9 mouse cellular contexts compared by ENCODE assay signal in the genomic region with DNA sequence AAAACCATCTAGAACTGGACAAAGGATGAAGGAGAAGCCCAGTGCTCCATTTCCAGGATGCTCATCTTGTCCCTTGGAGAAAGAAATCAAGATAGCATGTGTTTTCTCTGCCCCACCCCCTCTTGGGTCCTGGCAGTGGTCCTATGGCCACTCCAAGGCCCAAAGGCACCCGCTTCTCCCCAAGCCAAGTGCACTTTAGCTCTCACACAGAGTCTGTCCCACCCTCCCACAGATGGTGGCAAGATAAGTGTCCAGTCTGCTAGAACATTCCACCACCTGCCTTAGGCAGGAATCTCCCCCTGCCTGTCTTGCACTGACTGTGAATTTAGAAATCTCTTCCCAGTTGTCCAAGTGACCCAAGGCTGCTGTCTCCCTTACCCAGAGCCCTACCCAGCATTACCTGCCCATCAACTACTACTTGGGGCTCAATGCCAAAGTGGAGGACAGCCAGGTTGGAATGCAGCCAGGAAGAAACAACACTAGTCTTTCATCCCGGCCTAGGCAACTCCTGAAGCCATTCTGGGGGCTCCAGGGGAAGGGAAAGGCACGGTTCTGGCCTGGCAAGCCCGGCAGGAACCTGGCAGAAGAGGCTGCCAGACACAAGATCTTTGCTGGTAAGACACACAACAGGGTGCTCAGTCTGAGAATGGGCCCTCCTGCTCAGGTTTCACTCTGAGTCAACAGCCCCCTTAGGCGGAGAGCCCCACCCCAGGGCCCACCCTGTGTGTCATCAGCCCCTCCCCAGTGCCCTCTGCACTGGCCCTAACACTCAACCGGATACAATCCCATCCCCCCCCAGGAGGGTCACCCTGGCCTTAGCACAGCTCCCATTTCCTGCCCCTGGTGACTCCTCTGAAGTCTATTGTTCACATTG. TPM values are rescaled to one million over a fixed set of nuclear protein-coding genes. Genes with fewer than 3 reads are reported as not detected.
A peak's percentile ranks its signal among the peaks of the same experiment; 100 is the strongest.
DNase-seq lines count a peak whose midpoint lies in the region; ATAC-seq lines count a peak whose summit lies in the region.
"Had no signal": no experiment of that assay in that cellular context is flagged by ENCODE, and none has a peak within 500 bp of the region (broad histone marks: within the 10 kb centered on the region; RNA-seq: fewer than 3 reads in every experiment).

No protein-coding gene starts in this region.

- H3K4me2 ChIP-seq in embryonic facial prominence, embryonic 15.5 days (replicated peaks): peak overlapping the region; percentile 21
- H3K4me2 ChIP-seq in limb, embryonic 11.5 days (ENCODE audit: low read depth, severe bottlenecking): no peak overlapping the region
- no peak overlapping the region for H3K4me2 ChIP-seq in neural tube, embryonic 15.5 days

- intact Hi-C loops in heart, postnatal 25 days (cut with DNase I): no loop called here

- H3K27me3 ChIP-seq in embryonic facial prominence, embryonic 15.5 days: peaks cover 15% of the 10 kb centered on the region
- peaks cover 22% of the 10 kb centered on the region for H3K27me3 ChIP-seq in limb, embryonic 11.5 days (ENCODE audit: control insufficient read depth, insufficient read depth, low read length)
- peaks cover 40% of the 10 kb centered on the region for H3K27me3 ChIP-seq in neural tube, embryonic 15.5 days (replicated peaks)

- H3K36me3 ChIP-seq in embryonic facial prominence, embryonic 15.5 days: no peaks in the 10 kb centered on the region
- H3K36me3 ChIP-seq in limb, embryonic 11.5 days (ENCODE audit: control insufficient read depth, insufficient read depth, low read length): no peaks in the 10 kb centered on the region
- no peaks in the 10 kb centered on the region for H3K36me3 ChIP-seq in neural tube, embryonic 15.5 days

- peak; percentile 21 for ATAC-seq in embryonic facial prominence, embryonic 15.5 days (ENCODE audit: insufficient number of reproducible peaks, low FRiP score, low TSS enrichment, low read depth)
- ATAC-seq in limb, embryonic 11.5 days (ENCODE audit: insufficient number of reproducible peaks, low FRiP score, low TSS enrichment, low read depth): peak; percentile 8; the same call in 1 of the 2 replicates
- ATAC-seq in neural tube, embryonic 15.5 days (ENCODE audit: low FRiP score): peak; percentile 19; the same call in 1 of the 2 replicates

- peak overlapping the region; percentile 68 for H3K27ac ChIP-seq in embryonic facial prominence, embryonic 15.5 days (replicated peaks)
- no peak overlapping the region for H3K27ac ChIP-seq in limb, embryonic 11.5 days (replicated peaks; ENCODE audit: low read depth, low read length)
- no peak overlapping the region for H3K27ac ChIP-seq in neural tube, embryonic 15.5 days (replicated peaks)

- peak; percentile 69 for DNase-seq in urinary bladder, postnatal 14 days (ENCODE audit: low spot score)
- no peak for DNase-seq in urinary bladder, adult 2 months (ENCODE audit: low spot score)
- DNase-seq in heart, postnatal 25 days (ENCODE audit: low spot score): peak; percentile 58
- no peak for DNase-seq in limb, embryonic 11.5 days (ENCODE audit: low spot score)
- no peak for DNase-seq in left cerebral cortex, adult 18-20 months (ENCODE audit: low spot score in 2 of 2)
- no peak for DNase-seq in retina, embryonic 14.5 days (ENCODE audit: low spot score)

- H3K4me1 ChIP-seq in embryonic facial prominence, embryonic 15.5 days: peaks cover 46% of the 10 kb centered on the region
- H3K4me1 ChIP-seq in limb, embryonic 11.5 days (ENCODE audit: control insufficient read depth, insufficient read depth, low read length): peaks cover 12% of the 10 kb centered on the region
- H3K4me1 ChIP-seq in neural tube, embryonic 15.5 days: peaks cover 28% of the 10 kb centered on the region

- WGBS in embryonic facial prominence, embryonic 15.5 days: 29% methylated on average over 6 of the region's 6 CpGs
- 38% methylated on average over 6 of the region's 6 CpGs for WGBS in limb, embryonic 11.5 days
- 42% methylated on average over 6 of the region's 6 CpGs for WGBS in neural tube, embryonic 15.5 days

- H3K9ac ChIP-seq in embryonic facial prominence, embryonic 15.5 days: no peak overlapping the region
- H3K9ac ChIP-seq in limb, embryonic 11.5 days (ENCODE audit: low read length): peak overlapping the region; percentile 27; the same call in 1 of the 2 replicates
- no peak overlapping the region for H3K9ac ChIP-seq in neural tube, embryonic 15.5 days (replicated peaks)

- H3K4me3 ChIP-seq in embryonic facial prominence, embryonic 15.5 days (replicated peaks): no peak overlapping the region
- H3K4me3 ChIP-seq in limb, embryonic 11.5 days (ENCODE audit: low read depth, low read length): no peak overlapping the region
- H3K4me3 ChIP-seq in neural tube, embryonic 15.5 days (replicated peaks): no peak overlapping the region
- H3K4me3 ChIP-seq: megakaryocyte, embryonic 14.5 days had no signal

- H3K9me3 ChIP-seq in embryonic facial prominence, embryonic 15.5 days (replicated peaks): no peaks in the 10 kb centered on the region
- no peaks in the 10 kb centered on the region for H3K9me3 ChIP-seq in limb, embryonic 11.5 days (ENCODE audit: control insufficient read depth, low read length)
- no peaks in the 10 kb centered on the region for H3K9me3 ChIP-seq in neural tube, embryonic 15.5 days (replicated peaks)
- H3K9me3 ChIP-seq: megakaryocyte, embryonic 14.5 days had no signal

RNA-seq across cellular contexts. Expression of a gene that starts 4.5 kb away (rescaled TPM):
- 0.50 and 0.75 TPM in 2 replicates for polyA plus RNA-seq in urinary bladder, adult 2 months (2012; rRNA removed)
- polyA plus RNA-seq in embryonic facial prominence, embryonic 15.5 days (2015; fragmentation: Nextera tagmentation; extraction: Ambion mirVana): 7.4 and 8.1 TPM in 2 replicates
- 1 to 10 TPM; 3.7 to 4.4 TPM for total RNA-seq in heart, postnatal 25 days (2021)
- 1.3 and 2.1 TPM in 2 replicates for polyA plus RNA-seq in limb, embryonic 11.5 days (2014; fragmentation: Nextera tagmentation; extraction: Ambion mirVana)
- 0.89 and 0.93 TPM in 2 replicates for polyA plus RNA-seq in neural tube, embryonic 15.5 days (2015; fragmentation: Nextera tagmentation; extraction: Ambion mirVana)
- total RNA-seq in left cerebral cortex, adult 18-20 months (2021): 1 to 10 TPM in 1 of 2 experiments, under 1 TPM in 1; 0.56 to 1.9 TPM

RNA-seq across cellular contexts. Expression of a gene that starts 59.5 kb away (rescaled TPM):
- polyA plus RNA-seq in urinary bladder, adult 2 months (2012; rRNA removed): 22.6 TPM in 2 replicates
- 26.9 and 30.9 TPM in 2 replicates for polyA plus RNA-seq in embryonic facial prominence, embryonic 15.5 days (2015; fragmentation: Nextera tagmentation; extraction: Ambion mirVana)
- 1 to 10 TPM; 6.7 to 8.7 TPM for total RNA-seq in heart, postnatal 25 days (2021)
- 21.4 and 22.3 TPM in 2 replicates for polyA plus RNA-seq in limb, embryonic 11.5 days (2014; fragmentation: Nextera tagmentation; extraction: Ambion mirVana)
- polyA plus RNA-seq in neural tube, embryonic 15.5 days (2015; fragmentation: Nextera tagmentation; extraction: Ambion mirVana): 19.1 and 21.8 TPM in 2 replicates
- 10 to 100 TPM; 15.4 to 18.6 TPM for total RNA-seq in left cerebral cortex, adult 18-20 months (2021)

Comparison
In these comparisons a context has a peak if more than half of its experiments do, and no peak if none do; other contexts are left out.
1. DNase-seq: peak in urinary bladder, postnatal 14 days (single experiment) and heart, postnatal 25 days (single experiment); none in urinary bladder, adult 2 months (single experiment), limb, embryonic 11.5 days (single experiment), left cerebral cortex, adult 18-20 months (0 of 2) and retina, embryonic 14.5 days (single experiment).
2. Peak in every context shown above with its lines, with median percentiles within 50 percentile points of each other: ATAC-seq.